Mouse (Mus musculus) activated CD4-positive, CD25-positive, alpha-beta regulatory T cell, adult 4 months (primary cell): ENCODE measurements around the gene Slc17a6. TPM values are rescaled to one million over a fixed set of nuclear protein-coding genes. Genes with fewer than 3 reads are reported as not detected.
"Not testable (repeated sequence)": the region's sequence is repeated elsewhere in the genome, so short reads cannot be mapped to it uniquely, and the experiment has no call there.

Experiments used
- ATAC-seq: one replicate; pipeline ENCODE4 v1.8.0; 2017
- polyA plus RNA-seq, 2 experiments: library from polyadenylated mRNA; unstranded; fragments of 100-300 nt; shearing (Covaris generic); gene quantifications; one replicate each; pipeline ENCODE4 v1.2.1; 2017

The Slc17a6 gene
- polyA plus RNA-seq, 2 experiments from 2014 or later: not detected

DNA sequence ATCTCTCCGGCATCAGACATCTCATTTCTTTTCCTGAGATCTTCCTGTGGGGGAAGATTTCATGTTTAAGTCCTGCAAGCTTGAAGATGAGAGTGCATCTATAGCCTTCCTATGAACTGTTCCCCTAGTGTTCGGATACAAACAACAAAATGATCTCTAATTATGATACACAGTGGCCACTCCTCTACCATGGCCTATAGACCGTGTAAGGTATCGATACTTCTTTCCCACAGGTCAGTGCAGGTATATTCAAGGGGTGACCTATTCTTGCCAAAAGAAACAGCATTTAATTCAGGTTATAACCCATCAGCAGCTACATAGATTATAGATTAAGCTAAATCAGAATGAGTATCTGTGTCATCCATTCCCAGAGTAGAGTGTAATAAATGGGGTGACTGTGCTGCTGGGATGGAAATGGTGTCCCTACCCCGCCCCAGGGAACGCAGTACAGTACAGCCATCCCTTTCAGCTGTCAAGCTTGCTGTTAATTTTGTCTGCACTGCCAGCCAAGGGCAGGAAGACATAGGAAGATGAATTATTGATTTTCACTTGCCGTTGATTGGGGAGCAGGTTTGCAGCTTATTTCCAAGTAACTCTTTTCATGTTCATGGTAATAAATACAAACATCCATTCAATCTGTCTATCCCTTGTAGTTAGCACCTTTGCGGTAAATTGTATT is 71.9 kb downstream of the Slc17a6 start:
- no peak for ATAC-seq

DNA sequence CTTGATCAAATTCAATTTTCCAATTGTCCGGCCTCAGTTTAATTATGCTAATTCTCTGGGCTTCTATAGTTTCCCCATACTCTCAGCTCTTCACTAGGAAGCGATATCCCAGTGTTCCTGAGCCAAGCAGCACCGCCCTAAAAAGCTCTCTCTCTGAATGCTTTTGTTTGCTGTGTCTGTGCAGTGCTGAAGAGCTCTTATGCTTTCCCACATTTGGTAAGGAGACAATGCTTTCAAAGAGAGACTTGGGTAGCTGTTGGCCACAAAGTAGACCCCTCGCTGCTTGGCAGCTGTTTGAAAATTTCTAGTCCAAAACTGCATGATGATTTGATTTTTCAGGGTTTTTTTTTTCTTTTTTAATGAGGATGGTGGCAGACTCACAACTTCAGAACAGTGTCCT is 72.6 kb downstream of the Slc17a6 start:
- ATAC-seq: no peak

DNA sequence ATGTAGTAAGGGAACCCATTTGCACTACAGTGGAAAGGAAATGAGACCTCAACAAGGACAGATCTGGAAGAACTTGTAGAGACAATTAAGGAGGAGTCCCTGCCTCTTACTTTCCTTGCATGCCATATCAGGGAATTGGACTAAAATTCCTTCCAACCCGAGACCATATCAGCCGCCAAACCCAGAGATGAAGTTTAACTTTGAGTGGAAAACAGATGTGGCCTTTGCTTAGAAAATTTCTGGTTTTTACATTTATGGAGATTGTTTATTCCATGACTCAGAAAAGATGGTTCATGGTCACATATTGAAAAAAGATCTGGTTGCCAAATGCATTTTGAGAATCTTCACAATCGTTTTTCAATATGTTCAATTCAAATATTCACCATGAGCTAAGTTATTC is 87.7 kb downstream of the Slc17a6 start:
- no peak for ATAC-seq

DNA sequence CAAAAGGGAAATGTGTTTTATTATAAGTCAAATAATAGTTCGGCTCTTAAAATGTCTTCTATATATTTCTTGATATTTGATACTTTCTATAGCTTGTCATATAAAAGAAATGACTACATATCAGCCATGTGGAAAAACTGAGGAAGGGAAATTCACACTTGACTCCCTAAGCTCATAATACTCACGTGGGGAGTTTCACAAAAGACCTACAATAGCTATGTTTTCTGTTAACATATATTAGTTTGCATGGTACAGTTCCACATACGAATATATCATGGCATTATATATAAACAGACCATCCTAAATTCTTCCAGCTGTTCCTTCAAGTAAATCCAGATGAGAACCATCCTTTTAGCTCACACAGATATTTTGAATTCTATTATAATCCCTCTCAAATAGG is 88.5 kb downstream of the Slc17a6 start:
- ATAC-seq: not testable (repeated sequence)

DNA sequence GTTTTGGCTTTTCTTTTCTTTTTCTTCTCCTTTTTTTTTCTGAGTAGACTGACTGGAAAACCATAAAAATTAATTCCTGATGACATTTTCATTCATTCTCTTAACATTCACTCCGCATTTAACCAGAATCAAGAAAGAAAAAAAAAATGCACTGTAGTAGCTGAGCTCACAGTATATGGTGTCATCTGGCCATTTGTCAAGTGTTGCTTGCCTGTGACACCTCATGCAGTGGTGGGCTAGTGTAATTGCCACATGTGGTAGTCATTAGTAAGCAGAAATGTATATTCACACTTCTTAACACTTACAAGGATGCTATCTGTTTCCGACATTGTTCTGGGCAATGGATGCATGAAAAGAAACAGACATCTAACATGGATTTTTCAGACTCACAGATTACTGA is 94.0 kb downstream of the Slc17a6 start:
- ATAC-seq: no peak

Other genes with a start within 250 kb of the Slc17a6 start
- gene Ano5, start 111.0 kb upstream of the Slc17a6 start, polyA plus RNA-seq: not detected
- gene Gas2, start 240.0 kb downstream of the Slc17a6 start, polyA plus RNA-seq: 1 to 10 TPM; 2.5 to 3.5 TPM
- 1 to 10 TPM in 1 of 2 experiments, under 1 TPM in 1; 0.75 to 1.1 TPM for gene Fancf, start 240.3 kb downstream of the Slc17a6 start, polyA plus RNA-seq